Mouse (Mus musculus): ENCODE measurements around the gene Orc2. TPM values are rescaled to one million over a fixed set of nuclear protein-coding genes. Genes with fewer than 3 reads are reported as not detected.

The Orc2 gene
- polyA plus RNA-seq, 1 experiment = 80.2 TPM

- no peaks in the 10 kb centered on the region for H3K4me1 ChIP-seq (ENCODE audit: control insufficient read depth, insufficient read depth, low read length)
- H3K27ac ChIP-seq (ENCODE audit: insufficient read depth, low read length) = no peak overlapping the region
- TF ChIP-seq CTCF (IDR thresholded peaks at IDR 0.05; ENCODE audit: low read depth, low read length) (no peak), POLR2A (IDR thresholded peaks at IDR 0.05; ENCODE audit: insufficient read depth, low read length) (no peak), EP300 (IDR thresholded peaks at IDR 0.05; ENCODE audit: insufficient read depth, low read depth, low read length) (no peak)
- no peak overlapping the region for H3K4me3 ChIP-seq (ENCODE audit: low read depth, low read length)
- no peak overlapping the region for H3K9ac ChIP-seq (ENCODE audit: low read depth, poor library complexity, severe bottlenecking)
- H3K9me3 ChIP-seq (replicated peaks; ENCODE audit: control insufficient read depth, insufficient read depth, low read length, poor library complexity, severe bottlenecking) = no peaks in the 10 kb centered on the region; the same call in 1 of the 2 replicates
- H3K27me3 ChIP-seq (ENCODE audit: control insufficient read depth, insufficient read depth, low read length, poor library complexity, severe bottlenecking) = no peaks in the 10 kb centered on the region
- peaks cover 63% of the 10 kb centered on the region for H3K36me3 ChIP-seq (ENCODE audit: control insufficient read depth, insufficient read depth, low read length, poor library complexity, severe bottlenecking)
Observed at GRCm38 (mm10) chr1:58497678-58498077, 7.2 kb downstream of the Orc2 start.

DNA sequence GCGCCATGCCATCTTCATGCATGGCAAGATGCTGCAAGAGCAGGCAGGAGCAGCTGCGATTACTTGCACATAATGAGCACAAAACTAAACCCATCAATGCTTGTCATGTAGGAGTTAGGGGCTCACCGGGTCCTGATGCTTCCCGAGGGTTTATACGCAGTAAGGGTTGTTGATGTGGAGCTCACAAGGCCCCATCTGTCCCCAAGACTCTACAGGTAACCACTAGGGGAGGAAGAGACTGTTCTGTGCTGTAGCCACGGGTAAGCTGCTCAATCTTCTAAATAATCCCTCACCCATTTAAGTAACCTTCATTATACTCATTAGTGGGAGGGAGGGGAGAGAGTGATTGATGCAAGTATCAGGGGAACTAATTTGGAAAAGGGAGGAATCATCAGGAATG lies 9.3 kb downstream of the Orc2 start:
- TF ChIP-seq CTCF (IDR thresholded peaks at IDR 0.05; ENCODE audit: low read depth, low read length) (no peak), POLR2A (IDR thresholded peaks at IDR 0.05; ENCODE audit: insufficient read depth, low read length) (no peak), EP300 (IDR thresholded peaks at IDR 0.05; ENCODE audit: insufficient read depth, low read depth, low read length) (no peak)
- Histone ChIP-seq H3K27ac (ENCODE audit: insufficient read depth, low read length) (no peak overlapping the region), H3K9ac (ENCODE audit: low read depth, poor library complexity, severe bottlenecking) (no peak overlapping the region), H3K4me3 (ENCODE audit: low read depth, low read length) (no peak overlapping the region), H3K27me3 (ENCODE audit: control insufficient read depth, insufficient read depth, low read length, poor library complexity, severe bottlenecking) (no peaks in the 10 kb centered on the region), H3K36me3 (ENCODE audit: control insufficient read depth, insufficient read depth, low read length, poor library complexity, severe bottlenecking) (peaks cover 78% of the 10 kb centered on the region), H3K9me3 (replicated peaks; ENCODE audit: control insufficient read depth, insufficient read depth, low read length, poor library complexity, severe bottlenecking) (peaks cover 4% of the 10 kb centered on the region), H3K4me1 (ENCODE audit: control insufficient read depth, insufficient read depth, low read length) (no peaks in the 10 kb centered on the region)

GRCm38 (mm10) chr1:58482647-58483046 lies 22.3 kb downstream of the Orc2 start:
- peaks cover 45% of the 10 kb centered on the region for H3K36me3 ChIP-seq (ENCODE audit: control insufficient read depth, insufficient read depth, low read length, poor library complexity, severe bottlenecking)

DNA sequence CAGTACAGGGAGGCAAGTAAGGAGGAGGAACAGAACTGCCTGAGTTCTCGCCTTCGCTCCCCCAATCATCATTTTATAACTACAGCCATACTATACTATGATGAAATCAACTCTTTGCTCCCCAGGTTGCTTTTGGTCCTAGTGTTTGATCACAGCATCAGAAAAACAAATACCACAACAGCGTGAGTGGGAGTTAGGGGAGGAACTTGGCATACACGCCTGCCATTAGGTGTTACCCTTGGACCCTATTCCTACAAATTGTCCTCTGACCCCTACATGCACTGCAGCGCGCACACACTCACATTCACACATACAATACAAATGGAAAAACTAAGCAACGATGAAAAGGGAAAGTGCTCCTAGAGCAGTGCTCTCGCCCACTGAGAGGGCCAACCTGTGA lies 29.2 kb downstream of the Orc2 start:
- no peaks in the 10 kb centered on the region for H3K9me3 ChIP-seq (replicated peaks; ENCODE audit: control insufficient read depth, insufficient read depth, low read length, poor library complexity, severe bottlenecking)
- TF ChIP-seq POLR2A (IDR thresholded peaks at IDR 0.05; ENCODE audit: insufficient read depth, low read length) = no peak
- no peak for TF ChIP-seq CTCF (IDR thresholded peaks at IDR 0.05; ENCODE audit: low read depth, low read length)
- H3K27me3 ChIP-seq (ENCODE audit: control insufficient read depth, insufficient read depth, low read length, poor library complexity, severe bottlenecking) = no peaks in the 10 kb centered on the region
- H3K9ac ChIP-seq (ENCODE audit: low read depth, poor library complexity, severe bottlenecking) = no peak overlapping the region
- H3K27ac ChIP-seq (ENCODE audit: insufficient read depth, low read length) = no peak overlapping the region
- H3K4me3 ChIP-seq (ENCODE audit: low read depth, low read length) = no peak overlapping the region
- H3K4me1 ChIP-seq (ENCODE audit: control insufficient read depth, insufficient read depth, low read length) = no peaks in the 10 kb centered on the region
- peaks cover 70% of the 10 kb centered on the region for H3K36me3 ChIP-seq (ENCODE audit: control insufficient read depth, insufficient read depth, low read length, poor library complexity, severe bottlenecking)

More at GRCm38 (mm10) chr1:58482647-58483046, 22.3 kb downstream of the Orc2 start:
- H3K4me1 ChIP-seq (ENCODE audit: control insufficient read depth, insufficient read depth, low read length) = no peaks in the 10 kb centered on the region
- H3K4me3 ChIP-seq (ENCODE audit: low read depth, low read length) = no peak overlapping the region
- no peak overlapping the region for H3K27ac ChIP-seq (ENCODE audit: insufficient read depth, low read length)
- H3K9me3 ChIP-seq (replicated peaks; ENCODE audit: control insufficient read depth, insufficient read depth, low read length, poor library complexity, severe bottlenecking) = no peaks in the 10 kb centered on the region
- no peak overlapping the region for H3K9ac ChIP-seq (ENCODE audit: low read depth, poor library complexity, severe bottlenecking)
- no peaks in the 10 kb centered on the region for H3K27me3 ChIP-seq (ENCODE audit: control insufficient read depth, insufficient read depth, low read length, poor library complexity, severe bottlenecking)
- TF ChIP-seq POLR2A (IDR thresholded peaks at IDR 0.05; ENCODE audit: insufficient read depth, low read length) (no peak), CTCF (IDR thresholded peaks at IDR 0.05; ENCODE audit: low read depth, low read length) (no peak), EP300 (IDR thresholded peaks at IDR 0.05; ENCODE audit: insufficient read depth, low read depth, low read length) (no peak)

GRCm38 (mm10) chr1:58465561-58465960 lies 39.3 kb downstream of the Orc2 start:
- no peak overlapping the region for H3K4me3 ChIP-seq (ENCODE audit: low read depth, low read length)
- H3K27ac ChIP-seq (ENCODE audit: insufficient read depth, low read length) = no peak overlapping the region
- peaks cover 72% of the 10 kb centered on the region for H3K36me3 ChIP-seq (ENCODE audit: control insufficient read depth, insufficient read depth, low read length, poor library complexity, severe bottlenecking)
- no peaks in the 10 kb centered on the region for H3K4me1 ChIP-seq (ENCODE audit: control insufficient read depth, insufficient read depth, low read length)
- no peak overlapping the region for H3K9ac ChIP-seq (ENCODE audit: low read depth, poor library complexity, severe bottlenecking)
- no peaks in the 10 kb centered on the region for H3K27me3 ChIP-seq (ENCODE audit: control insufficient read depth, insufficient read depth, low read length, poor library complexity, severe bottlenecking)
- TF ChIP-seq EP300 (IDR thresholded peaks at IDR 0.05; ENCODE audit: insufficient read depth, low read depth, low read length) = no peak
- no peak for TF ChIP-seq POLR2A (IDR thresholded peaks at IDR 0.05; ENCODE audit: insufficient read depth, low read length)
- TF ChIP-seq CTCF (IDR thresholded peaks at IDR 0.05; ENCODE audit: low read depth, low read length) = no peak
- H3K9me3 ChIP-seq (replicated peaks; ENCODE audit: control insufficient read depth, insufficient read depth, low read length, poor library complexity, severe bottlenecking) = no peaks in the 10 kb centered on the region

DNA sequence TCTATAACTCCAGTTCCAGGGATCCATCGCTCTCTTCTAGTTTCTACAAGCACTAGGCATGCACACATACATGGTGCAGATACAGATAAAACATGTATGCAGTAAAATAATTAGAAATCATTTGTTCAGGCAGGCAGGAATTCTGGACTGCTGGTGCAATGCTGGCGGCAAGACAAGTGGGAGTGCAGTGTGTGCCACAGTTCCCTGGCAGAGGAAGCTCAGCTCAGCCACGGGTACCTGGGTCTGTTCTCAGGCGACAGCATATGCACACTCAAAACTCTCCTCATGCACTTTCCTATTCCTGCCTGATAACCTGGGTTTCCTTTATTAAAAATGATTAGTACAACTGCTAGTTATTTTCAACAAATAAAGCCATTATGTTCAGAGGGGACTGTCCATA lies 39.9 kb downstream of the Orc2 start:
- Histone ChIP-seq H3K27ac (ENCODE audit: insufficient read depth, low read length) (no peak overlapping the region), H3K27me3 (ENCODE audit: control insufficient read depth, insufficient read depth, low read length, poor library complexity, severe bottlenecking) (no peaks in the 10 kb centered on the region), H3K4me1 (ENCODE audit: control insufficient read depth, insufficient read depth, low read length) (no peaks in the 10 kb centered on the region), H3K4me3 (ENCODE audit: low read depth, low read length) (no peak overlapping the region), H3K36me3 (ENCODE audit: control insufficient read depth, insufficient read depth, low read length, poor library complexity, severe bottlenecking) (peaks cover 69% of the 10 kb centered on the region), H3K9ac (ENCODE audit: low read depth, poor library complexity, severe bottlenecking) (no peak overlapping the region), H3K9me3 (replicated peaks; ENCODE audit: control insufficient read depth, insufficient read depth, low read length, poor library complexity, severe bottlenecking) (no peaks in the 10 kb centered on the region)
- no peak for TF ChIP-seq EP300 (IDR thresholded peaks at IDR 0.05; ENCODE audit: insufficient read depth, low read depth, low read length)
- TF ChIP-seq CTCF (IDR thresholded peaks at IDR 0.05; ENCODE audit: low read depth, low read length) = no peak
- no peak for TF ChIP-seq POLR2A (IDR thresholded peaks at IDR 0.05; ENCODE audit: insufficient read depth, low read length)

Data from ES-Bruce4 (cell line).